Mouse (Mus musculus) intestine, postnatal 0 days (tissue): Measurements from ENCODE around the gene Myocd. TPM values are rescaled to one million over a fixed set of nuclear protein-coding genes. Genes with fewer than 3 reads are reported as not detected.

Experiments
- ATAC-seq: fragments of 200-750 bp; cut with Nextera tagmentation; 2 replicates; pipeline ENCODE4 v1.8.0; 2017; ENCODE audit warnings: mild to moderate bottlenecking, moderate TSS enrichment, moderate library complexity
- H3K27ac ChIP-seq: fragments of 300-500 bp; sonication (generic); 2 replicates; pipeline ENCODE4 v1.5.1; 2014; ENCODE audit warnings: mild to moderate bottlenecking, low read depth, low read length, moderate library complexity
- H3K27me3 ChIP-seq: fragments of 300-500 bp; sonication (generic); replicated peaks from 2 replicates; pipeline ENCODE4 v1.6.1; 2014; ENCODE audit warnings: low read length, mixed read lengths; ENCODE audit not compliant: control insufficient read depth, insufficient read depth
- H3K36me3 ChIP-seq: fragments of 300-500 bp; sonication (generic); 2 replicates; pipeline ENCODE4 v1.6.1; 2014; ENCODE audit warnings: mild to moderate bottlenecking, moderate library complexity; ENCODE audit not compliant: control insufficient read depth, insufficient read depth
- H3K4me1 ChIP-seq: fragments of 300-500 bp; sonication (generic); replicated peaks from 2 replicates; pipeline ENCODE4 v1.6.1; 2014; ENCODE audit warnings: antibody characterized with exemption, low read length, mixed read lengths; ENCODE audit not compliant: control insufficient read depth, insufficient read depth
- H3K4me2 ChIP-seq: fragments of 300-500 bp; sonication (generic); replicated peaks from 2 replicates; pipeline ENCODE4 v1.6.1; 2014; ENCODE audit warnings: low read depth, mild to moderate bottlenecking, moderate library complexity
- H3K4me3 ChIP-seq: fragments of 300-500 bp; sonication (generic); 2 replicates; pipeline ENCODE4 v1.5.1; 2014; ENCODE audit warnings: low read depth, low read length
- H3K9ac ChIP-seq: fragments of 300-500 bp; sonication (generic); 2 replicates; pipeline ENCODE4 v1.6.1; 2014; ENCODE audit warnings: mild to moderate bottlenecking, low read depth, low read length
- H3K9me3 ChIP-seq: fragments of 300-500 bp; sonication (generic); 2 replicates; pipeline ENCODE4 v1.6.1; 2016; ENCODE audit warnings: mixed run types; ENCODE audit not compliant: control insufficient read depth
- CTCF ChIP-seq: sonication (generic); IDR thresholded peaks from 2 replicates; pipeline ENCODE4 v1.5.1; 2016; ENCODE audit warnings: low read depth, mild to moderate bottlenecking, control low read depth, antibody characterized with exemption, moderate library complexity
- WGBS: fragments of 180-500 bp; shearing (Covaris S2); extraction: QIAGEN DNeasy Blood & Tissue Kit; methylation state at CpG from one replicate; pipeline ENCODE4 v1.1.7; 2014; 5-methylcytosine and 5-hydroxymethylcytosine counted together
- polyA plus RNA-seq: library from polyadenylated mRNA; unstranded; fragments of >200 nt; fragmentation: Nextera tagmentation; extraction: Ambion mirVana; gene quantifications from 2 replicates; pipeline ENCODE4 v1.2.1, GENCODE M21; 2015

Gene Myocd
- polyA plus RNA-seq, 1 experiment from 2014 or later = 20.6 TPM

GRCm38 (mm10) chr11:65139030-65139429 is 130.8 kb downstream of the Myocd start:
- no peak overlapping the region for H3K9ac ChIP-seq
- no peak overlapping the region for H3K27ac ChIP-seq
- 88% methylated on average over 3 of the region's 3 CpGs for WGBS
- no peak overlapping the region for H3K4me2 ChIP-seq
- H3K36me3 ChIP-seq = no peaks in the 10 kb centered on the region
- no peaks in the 10 kb centered on the region for H3K9me3 ChIP-seq
- no peak for ATAC-seq
- no peaks in the 10 kb centered on the region for H3K27me3 ChIP-seq
- H3K4me1 ChIP-seq = no peaks in the 10 kb centered on the region
- TF ChIP-seq CTCF = no peak
- no peak overlapping the region for H3K4me3 ChIP-seq

- ATAC-seq = no peak
- Histone ChIP-seq H3K9me3 (no peaks in the 10 kb centered on the region), H3K27ac (no peak overlapping the region), H3K36me3 (no peaks in the 10 kb centered on the region), H3K4me3 (no peak overlapping the region), H3K4me2 (no peak overlapping the region), H3K4me1 (no peaks in the 10 kb centered on the region), H3K27me3 (no peaks in the 10 kb centered on the region), H3K9ac (no peak overlapping the region)
- WGBS = 47% methylated on average over 2 of the region's 2 CpGs
- no peak for TF ChIP-seq CTCF
These were observed 132.6 kb downstream of the Myocd start for GRCm38 (mm10) chr11:65137145-65137652.

GRCm38 (mm10) chr11:65135251-65135739 is 134.5 kb downstream of the Myocd start:
- ATAC-seq = no peak
- Histone ChIP-seq H3K4me2 (no peak overlapping the region), H3K9ac (no peak overlapping the region), H3K4me1 (no peaks in the 10 kb centered on the region), H3K4me3 (no peak overlapping the region), H3K27me3 (no peaks in the 10 kb centered on the region), H3K36me3 (no peaks in the 10 kb centered on the region), H3K27ac (no peak overlapping the region), H3K9me3 (no peaks in the 10 kb centered on the region)
- 84% methylated on average over 8 of the region's 8 CpGs for WGBS
- TF ChIP-seq CTCF = no peak

GRCm38 (mm10) chr11:65133661-65134060 is 136.1 kb downstream of the Myocd start:
- Histone ChIP-seq H3K27ac (no peak overlapping the region), H3K9ac (no peak overlapping the region), H3K9me3 (no peaks in the 10 kb centered on the region), H3K4me2 (no peak overlapping the region), H3K36me3 (no peaks in the 10 kb centered on the region), H3K4me1 (no peaks in the 10 kb centered on the region), H3K27me3 (no peaks in the 10 kb centered on the region), H3K4me3 (no peak overlapping the region)
- no peak for TF ChIP-seq CTCF
- 92% methylated on average over 4 of the region's 4 CpGs for WGBS
- no peak for ATAC-seq

- 88% methylated on average over 4 of the region's 4 CpGs for WGBS
These were observed 140.7 kb downstream of the Myocd start for GRCm38 (mm10) chr11:65129110-65129509.

GRCm38 (mm10) chr11:65128666-65129065 is 141.1 kb downstream of the Myocd start:
- Histone ChIP-seq H3K36me3 (no peaks in the 10 kb centered on the region), H3K4me1 (no peaks in the 10 kb centered on the region), H3K9ac (no peak overlapping the region), H3K4me3 (no peak overlapping the region), H3K27me3 (no peaks in the 10 kb centered on the region), H3K9me3 (no peaks in the 10 kb centered on the region), H3K4me2 (no peak overlapping the region), H3K27ac (no peak overlapping the region)
- ATAC-seq = no peak; the same call in 1 of the 2 replicates
- no peak for TF ChIP-seq CTCF
- 63% methylated on average over 4 of the region's 4 CpGs for WGBS

More at GRCm38 (mm10) chr11:65129110-65129509, 140.7 kb downstream of the Myocd start:
- H3K4me3 ChIP-seq = no peak overlapping the region
- ATAC-seq = no peak
- no peaks in the 10 kb centered on the region for H3K36me3 ChIP-seq
- no peak overlapping the region for H3K9ac ChIP-seq
- no peaks in the 10 kb centered on the region for H3K27me3 ChIP-seq
- no peak overlapping the region for H3K4me2 ChIP-seq
- TF ChIP-seq CTCF = peak; percentile 47
- H3K9me3 ChIP-seq = no peaks in the 10 kb centered on the region
- no peaks in the 10 kb centered on the region for H3K4me1 ChIP-seq
- no peak overlapping the region for H3K27ac ChIP-seq
